Mouse (Mus musculus): ENCODE measurements around the gene Dusp10. TPM values are rescaled to one million over a fixed set of nuclear protein-coding genes. Genes with fewer than 3 reads are reported as not detected.

Gene Dusp10
- total RNA-seq, 1 experiment, result 5.4 TPM

GRCm38 (mm10) chr1:184058206-184058605 lies 45.1 kb downstream of the Dusp10 start:
- in situ Hi-C loops (cut with MboI; ENCODE audit: low sequenced_read_pairs in 2 of 2, unreplicated experiment in 2 of 2), result no loop called here

DNA sequence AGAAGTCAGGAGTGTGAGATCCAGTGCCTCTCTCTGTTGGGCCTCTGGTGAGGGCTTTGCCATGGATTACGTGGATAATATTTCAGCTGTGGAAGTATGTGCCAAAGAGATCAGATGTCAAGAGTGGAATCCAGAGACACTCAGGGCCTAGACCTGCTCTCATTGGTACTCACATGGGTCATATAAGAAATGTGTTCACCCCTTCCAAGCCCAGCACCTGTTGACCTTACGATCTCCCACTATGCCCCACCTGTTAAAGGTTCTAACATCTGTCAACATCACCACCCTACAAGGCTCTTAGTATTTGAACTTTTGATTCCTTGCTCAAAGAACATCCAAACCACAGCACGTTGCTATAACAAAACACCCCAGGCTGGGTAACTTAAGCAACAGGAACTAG lies 46.7 kb downstream of the Dusp10 start:
- H3K9me3 ChIP-seq (ENCODE audit: control insufficient read depth, insufficient read depth, low read depth, low read length), result no peaks in the 10 kb centered on the region
- no peak overlapping the region for H3K27ac ChIP-seq (ENCODE audit: insufficient read depth, low read depth, low read length, poor library complexity, severe bottlenecking)
- H3K9ac ChIP-seq (ENCODE audit: insufficient read depth, low read depth, low read length, poor library complexity, severe bottlenecking), result no peak overlapping the region
- H3K4me3 ChIP-seq (ENCODE audit: insufficient read depth in 1 of 2, low read depth in 1 of 2, low read length in 2 of 2, poor library complexity in 1 of 2, severe bottlenecking in 1 of 2), result no peak overlapping the region
- in situ Hi-C loops (cut with MboI; ENCODE audit: low sequenced_read_pairs in 2 of 2, unreplicated experiment in 2 of 2), result no loop called here
- no peaks in the 10 kb centered on the region for H3K4me1 ChIP-seq (ENCODE audit: control insufficient read depth in 2 of 2, insufficient read depth in 2 of 2, low read length in 2 of 2, poor library complexity in 1 of 2)
- DNase-seq (ENCODE audit: low read depth, low spot score), result no peak
- TF ChIP-seq ZC3H11A (IDR thresholded peaks at IDR 0.05; ENCODE audit: borderline replicate concordance, low read depth, low read length) (no peak), HCFC1 (IDR thresholded peaks at IDR 0.05; ENCODE audit: borderline replicate concordance, insufficient read depth, low read length) (no peak), ZNF384 (IDR thresholded peaks at IDR 0.05; ENCODE audit: low read depth, low read length) (no peak), CHD2 (IDR thresholded peaks at IDR 0.05; ENCODE audit: low read depth, low read length) (no peak), MAFK (IDR thresholded peaks at IDR 0.05; ENCODE audit: insufficient read depth, low read depth, low read length) (no peak)
- no peaks in the 10 kb centered on the region for H3K36me3 ChIP-seq (ENCODE audit: control insufficient read depth, insufficient read depth, low read length, poor library complexity, severe bottlenecking)

More at GRCm38 (mm10) chr1:184058206-184058605, 45.1 kb downstream of the Dusp10 start:
- no peaks in the 10 kb centered on the region for H3K9me3 ChIP-seq (ENCODE audit: control insufficient read depth, insufficient read depth, low read depth, low read length)
- H3K4me3 ChIP-seq (ENCODE audit: insufficient read depth in 1 of 2, low read depth in 1 of 2, low read length in 2 of 2, poor library complexity in 1 of 2, severe bottlenecking in 1 of 2), result no peak overlapping the region
- no peak overlapping the region for H3K27ac ChIP-seq (ENCODE audit: insufficient read depth, low read depth, low read length, poor library complexity, severe bottlenecking)
- no peak for TF ChIP-seq ZNF384 (IDR thresholded peaks at IDR 0.05; ENCODE audit: low read depth, low read length)
- no peak for TF ChIP-seq CHD2 (IDR thresholded peaks at IDR 0.05; ENCODE audit: low read depth, low read length)
- no peak for TF ChIP-seq ZC3H11A (IDR thresholded peaks at IDR 0.05; ENCODE audit: borderline replicate concordance, low read depth, low read length)
- TF ChIP-seq MAFK (IDR thresholded peaks at IDR 0.05; ENCODE audit: insufficient read depth, low read depth, low read length), result no peak
- TF ChIP-seq HCFC1 (IDR thresholded peaks at IDR 0.05; ENCODE audit: borderline replicate concordance, insufficient read depth, low read length), result no peak
- no peaks in the 10 kb centered on the region for H3K4me1 ChIP-seq (ENCODE audit: control insufficient read depth in 2 of 2, insufficient read depth in 2 of 2, low read length in 2 of 2, poor library complexity in 1 of 2)
- DNase-seq (ENCODE audit: low read depth, low spot score), result no peak
- no peaks in the 10 kb centered on the region for H3K36me3 ChIP-seq (ENCODE audit: control insufficient read depth, insufficient read depth, low read length, poor library complexity, severe bottlenecking)
- H3K9ac ChIP-seq (ENCODE audit: insufficient read depth, low read depth, low read length, poor library complexity, severe bottlenecking), result no peak overlapping the region

DNA sequence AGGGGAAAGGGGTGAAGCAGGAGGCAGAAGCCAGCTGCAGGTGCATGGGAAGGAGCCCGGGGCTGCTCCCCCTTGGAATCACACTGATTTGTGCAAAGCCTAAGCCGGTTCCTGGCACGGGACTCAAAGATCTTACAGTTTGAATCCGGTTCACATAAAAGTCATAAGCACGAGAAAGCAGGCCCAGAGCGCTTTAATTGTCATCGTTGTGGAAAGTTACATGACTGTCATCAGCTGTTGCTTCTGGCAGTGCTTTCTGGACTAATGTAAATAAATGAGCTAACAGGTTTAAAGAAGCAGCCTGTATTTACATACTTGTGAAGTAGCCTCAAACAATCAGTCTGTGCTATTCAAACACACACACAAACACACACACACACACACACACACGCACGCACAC lies 47.3 kb downstream of the Dusp10 start:
- no peaks in the 10 kb centered on the region for H3K36me3 ChIP-seq (ENCODE audit: control insufficient read depth, insufficient read depth, low read length, poor library complexity, severe bottlenecking)
- TF ChIP-seq ZC3H11A (IDR thresholded peaks at IDR 0.05; ENCODE audit: borderline replicate concordance, low read depth, low read length) (no peak), MAFK (IDR thresholded peaks at IDR 0.05; ENCODE audit: insufficient read depth, low read depth, low read length) (no peak), CHD2 (IDR thresholded peaks at IDR 0.05; ENCODE audit: low read depth, low read length) (no peak), ZNF384 (IDR thresholded peaks at IDR 0.05; ENCODE audit: low read depth, low read length) (no peak), HCFC1 (IDR thresholded peaks at IDR 0.05; ENCODE audit: borderline replicate concordance, insufficient read depth, low read length) (no peak)
- H3K27ac ChIP-seq (ENCODE audit: insufficient read depth, low read depth, low read length, poor library complexity, severe bottlenecking), result no peak overlapping the region
- in situ Hi-C loops (cut with MboI; ENCODE audit: low sequenced_read_pairs in 2 of 2, unreplicated experiment in 2 of 2), result no loop called here
- no peak overlapping the region for H3K4me3 ChIP-seq (ENCODE audit: insufficient read depth in 1 of 2, low read depth in 1 of 2, low read length in 2 of 2, poor library complexity in 1 of 2, severe bottlenecking in 1 of 2)
- H3K4me1 ChIP-seq (ENCODE audit: control insufficient read depth in 2 of 2, insufficient read depth in 2 of 2, low read length in 2 of 2, poor library complexity in 1 of 2), result no peaks in the 10 kb centered on the region
- H3K9me3 ChIP-seq (ENCODE audit: control insufficient read depth, insufficient read depth, low read depth, low read length), result no peaks in the 10 kb centered on the region
- no peak for DNase-seq (ENCODE audit: low read depth, low spot score)
- H3K9ac ChIP-seq (ENCODE audit: insufficient read depth, low read depth, low read length, poor library complexity, severe bottlenecking), result no peak overlapping the region

GRCm38 (mm10) chr1:184060828-184061734 lies 48.0 kb downstream of the Dusp10 start:
- Histone ChIP-seq H3K9me3 (ENCODE audit: control insufficient read depth, insufficient read depth, low read depth, low read length) (no peaks in the 10 kb centered on the region), H3K27ac (ENCODE audit: insufficient read depth, low read depth, low read length, poor library complexity, severe bottlenecking) (no peak overlapping the region), H3K4me3 (ENCODE audit: insufficient read depth in 1 of 2, low read depth in 1 of 2, low read length in 2 of 2, poor library complexity in 1 of 2, severe bottlenecking in 1 of 2) (no peak overlapping the region), H3K9ac (ENCODE audit: insufficient read depth, low read depth, low read length, poor library complexity, severe bottlenecking) (no peak overlapping the region), H3K4me1 (ENCODE audit: control insufficient read depth in 2 of 2, insufficient read depth in 2 of 2, low read length in 2 of 2, poor library complexity in 1 of 2) (no peaks in the 10 kb centered on the region), H3K36me3 (ENCODE audit: control insufficient read depth, insufficient read depth, low read length, poor library complexity, severe bottlenecking) (no peaks in the 10 kb centered on the region)
- TF ChIP-seq CHD2 (IDR thresholded peaks at IDR 0.05; ENCODE audit: low read depth, low read length) (no peak), HCFC1 (IDR thresholded peaks at IDR 0.05; ENCODE audit: borderline replicate concordance, insufficient read depth, low read length) (no peak), ZC3H11A (IDR thresholded peaks at IDR 0.05; ENCODE audit: borderline replicate concordance, low read depth, low read length) (no peak), ZNF384 (IDR thresholded peaks at IDR 0.05; ENCODE audit: low read depth, low read length) (no peak), MAFK (IDR thresholded peaks at IDR 0.05; ENCODE audit: insufficient read depth, low read depth, low read length) (no peak)
- in situ Hi-C loops (cut with MboI; ENCODE audit: low sequenced_read_pairs in 2 of 2, unreplicated experiment in 2 of 2), result no loop called here
- no peak for DNase-seq (ENCODE audit: low read depth, low spot score)
